ENCODE assay signal across 21 mouse cellular contexts in the genomic region with DNA sequence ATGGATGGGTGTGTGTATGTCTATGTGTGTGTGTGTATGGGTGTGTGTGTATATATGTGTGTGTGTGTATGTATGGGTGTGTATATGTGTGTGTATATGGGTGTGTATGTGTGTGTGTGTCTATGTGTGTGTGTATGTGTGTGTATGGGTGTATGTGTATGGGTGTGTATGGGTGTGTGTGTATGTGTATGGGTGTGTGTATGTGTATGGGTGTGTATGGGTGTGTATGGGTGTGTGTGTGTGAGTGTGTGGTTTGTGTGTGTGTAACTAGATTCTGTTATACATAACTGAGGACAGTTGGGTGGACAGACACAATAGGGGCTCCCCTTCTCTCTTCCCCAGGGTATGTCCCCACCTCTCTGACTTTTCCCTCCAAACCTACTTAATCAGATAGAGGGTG. TPM values are rescaled to one million over a fixed set of nuclear protein-coding genes. Genes with fewer than 3 reads are reported as not detected.
A peak's percentile ranks its signal among the peaks of the same experiment; 100 is the strongest.
DNase-seq lines count a peak whose midpoint lies in the region; ATAC-seq lines count a peak whose summit lies in the region.
"Had no signal": no experiment of that assay in that cellular context is flagged by ENCODE, and none has a peak within 500 bp of the region (broad histone marks: within the 10 kb centered on the region; RNA-seq: fewer than 3 reads in every experiment).

No protein-coding gene starts in this region.

- DNase-seq in embryonic facial prominence, embryonic 11.5 days (ENCODE audit: low spot score) = no peak
- DNase-seq in embryonic facial prominence, embryonic 10.5 days (ENCODE audit: low spot score) = no peak
- DNase-seq in liver, embryonic 13.5 days = no peak
- no peak for DNase-seq in liver
- DNase-seq in layer of hippocampus, postnatal 36 days = no peak
- DNase-seq: adrenal gland, adult 8-10 months; B cell, adult 2 months; cerebellum, adult 11 months; cerebellum, adult 8-10 months; cerebellum, postnatal 14 days; embryo, embryonic 11 days; gastrocnemius, postnatal 10 days; heart, postnatal 36 days had no signal

- no peak overlapping the region for H3K9ac ChIP-seq in embryonic facial prominence, embryonic 11.5 days (replicated peaks; ENCODE audit: low read length)
- H3K9ac ChIP-seq in liver, embryonic 13.5 days = no peak overlapping the region
- H3K9ac ChIP-seq in liver, embryonic 16.5 days (ENCODE audit: low read depth, low read length) = no peak overlapping the region
- H3K9ac ChIP-seq: forebrain, embryonic 12.5 days; heart, embryonic 13.5 days; hindbrain, embryonic 15.5 days had no signal

- 0 out of 2 replicates have a peak, but pooled peaks have one; percentile 19 for ATAC-seq in embryonic facial prominence, embryonic 11.5 days (replicated peaks; ENCODE audit: insufficient number of reproducible peaks, low FRiP score, low TSS enrichment, low read depth)
- peak; percentile 65 for ATAC-seq in liver, embryonic 13.5 days (ENCODE audit: low read depth)
- peak; percentile 39; the same call in 1 of the 2 replicates for ATAC-seq in erythroblast, adult 5-6 weeks (replicated peaks; ENCODE audit: low FRiP score, poor library complexity, severe bottlenecking)
- ATAC-seq in liver, embryonic 16.5 days (ENCODE audit: low read depth) = peak; percentile 56
- ATAC-seq: CD4-positive, CD25-positive, alpha-beta regulatory T cell, adult 4 months; forebrain, embryonic 16.5 days had no signal

- no peak overlapping the region for H3K4me3 ChIP-seq in embryonic facial prominence, embryonic 11.5 days (ENCODE audit: low read depth, low read length)
- no peak overlapping the region for H3K4me3 ChIP-seq in embryonic facial prominence, embryonic 10.5 days
- H3K4me3 ChIP-seq in liver, embryonic 13.5 days (replicated peaks) = no peak overlapping the region
- no peak overlapping the region for H3K4me3 ChIP-seq in liver, embryonic 16.5 days (ENCODE audit: low read depth, low read length)
- H3K4me3 ChIP-seq: forebrain, embryonic 12.5 days; heart, embryonic 13.5 days; hindbrain, embryonic 15.5 days had no signal

- no peaks in the 10 kb centered on the region for H3K36me3 ChIP-seq in embryonic facial prominence, embryonic 11.5 days (replicated peaks; ENCODE audit: control insufficient read depth, insufficient read depth, low read depth, low read length)
- no peaks in the 10 kb centered on the region for H3K36me3 ChIP-seq in embryonic facial prominence, embryonic 10.5 days (replicated peaks)
- H3K36me3 ChIP-seq in liver, embryonic 13.5 days = no peaks in the 10 kb centered on the region
- no peaks in the 10 kb centered on the region for H3K36me3 ChIP-seq in liver, embryonic 16.5 days (ENCODE audit: control insufficient read depth, insufficient read depth)
- H3K36me3 ChIP-seq: forebrain, embryonic 12.5 days; G1E; heart, embryonic 13.5 days; hindbrain, embryonic 15.5 days had no signal

- no peaks in the 10 kb centered on the region for H3K9me3 ChIP-seq in embryonic facial prominence, embryonic 11.5 days (replicated peaks; ENCODE audit: control insufficient read depth, low read length)
- no peaks in the 10 kb centered on the region for H3K9me3 ChIP-seq in embryonic facial prominence, embryonic 10.5 days
- no peaks in the 10 kb centered on the region for H3K9me3 ChIP-seq in liver, embryonic 13.5 days (replicated peaks)
- no peaks in the 10 kb centered on the region for H3K9me3 ChIP-seq in liver, embryonic 16.5 days (replicated peaks; ENCODE audit: control insufficient read depth, low read length)
- H3K9me3 ChIP-seq: forebrain, embryonic 12.5 days; G1E; heart, embryonic 13.5 days; hindbrain, embryonic 15.5 days had no signal

- H3K4me1 ChIP-seq in embryonic facial prominence, embryonic 11.5 days (ENCODE audit: control insufficient read depth, insufficient read depth, low read length) = no peaks in the 10 kb centered on the region
- H3K4me1 ChIP-seq in embryonic facial prominence, embryonic 10.5 days = peaks cover 9% of the 10 kb centered on the region
- H3K4me1 ChIP-seq in liver, embryonic 13.5 days (replicated peaks) = peaks cover 33% of the 10 kb centered on the region
- H3K4me1 ChIP-seq in liver, embryonic 16.5 days (ENCODE audit: control insufficient read depth, low read depth, low read length) = peaks cover 10% of the 10 kb centered on the region

- H3K4me2 ChIP-seq in embryonic facial prominence, embryonic 11.5 days (ENCODE audit: low read depth, low read length) = no peak overlapping the region
- peak overlapping the region; percentile 14; the same call in 1 of the 2 replicates for H3K4me2 ChIP-seq in liver, embryonic 13.5 days
- no peak overlapping the region for H3K4me2 ChIP-seq in liver, embryonic 16.5 days (ENCODE audit: low read depth, low read length)
- H3K4me2 ChIP-seq: forebrain, embryonic 12.5 days; heart, embryonic 13.5 days; hindbrain, embryonic 15.5 days had no signal

- peaks cover 3% of the 10 kb centered on the region; the same call in 1 of the 2 replicates for H3K27me3 ChIP-seq in embryonic facial prominence, embryonic 11.5 days (ENCODE audit: control insufficient read depth, insufficient read depth, low read length)
- H3K27me3 ChIP-seq in embryonic facial prominence, embryonic 10.5 days (replicated peaks; ENCODE audit: low read depth, poor library complexity, severe bottlenecking) = peaks cover 27% of the 10 kb centered on the region
- peaks cover 56% of the 10 kb centered on the region for H3K27me3 ChIP-seq in liver, embryonic 13.5 days
- peaks cover 4% of the 10 kb centered on the region for H3K27me3 ChIP-seq in liver, embryonic 16.5 days (ENCODE audit: control insufficient read depth, insufficient read depth, low read depth, low read length)
- H3K27me3 ChIP-seq: hindbrain, embryonic 15.5 days had no signal

- no peak overlapping the region for H3K27ac ChIP-seq in embryonic facial prominence, embryonic 11.5 days (replicated peaks; ENCODE audit: low read depth, low read length)
- H3K27ac ChIP-seq in embryonic facial prominence, embryonic 10.5 days (replicated peaks) = no peak overlapping the region
- H3K27ac ChIP-seq in liver, embryonic 13.5 days = no peak overlapping the region
- no peak overlapping the region for H3K27ac ChIP-seq in liver, embryonic 16.5 days (ENCODE audit: low read length)
- H3K27ac ChIP-seq: heart, embryonic 13.5 days; hindbrain, embryonic 15.5 days had no signal

RNA-seq across cellular contexts. Expression of gene Fbxo2, which starts 34.0 kb away (rescaled TPM):
- polyA plus RNA-seq in embryonic facial prominence, embryonic 11.5 days (2014; fragmentation: Nextera tagmentation; extraction: Ambion mirVana) = 1.5 and 1.9 TPM in 2 replicates
- polyA plus RNA-seq in embryonic facial prominence, embryonic 10.5 days (2016; fragmentation: Nextera tagmentation; extraction: Ambion mirVana) = 0.82 and 1.1 TPM in 2 replicates
- polyA plus RNA-seq in liver, embryonic 13.5 days (2015; fragmentation: Nextera tagmentation; extraction: Ambion mirVana) = 0.22 and 0.36 TPM in 2 replicates
- not detected in 2 replicates for total RNA-seq in erythroblast, adult 5-6 weeks (2015; ENCODE audit: low replicate concordance)
- total RNA-seq in erythroblast, adult 5-6 weeks (2017; ENCODE audit: low replicate concordance) = not detected in 2 replicates
- polyA plus RNA-seq in liver, embryonic 16.5 days (2015; fragmentation: Nextera tagmentation; extraction: Ambion mirVana) = not detected in 2 replicates
- total RNA-seq in layer of hippocampus, postnatal 36 days (2021) = 100 to 1,000 TPM in 1 of 2 experiments, 10 to 100 TPM in 1; 91.4 to 102 TPM
- polyA plus RNA-seq: CD4-positive, CD25-positive, alpha-beta regulatory T cell, adult 4 months had no signal

RNA-seq across cellular contexts. Expression of gene Fbxo44, which starts 34.1 kb away (rescaled TPM):
- 24.0 and 25.1 TPM in 2 replicates for polyA plus RNA-seq in embryonic facial prominence, embryonic 11.5 days (2014; fragmentation: Nextera tagmentation; extraction: Ambion mirVana)
- polyA plus RNA-seq in embryonic facial prominence, embryonic 10.5 days (2016; fragmentation: Nextera tagmentation; extraction: Ambion mirVana) = 18.0 and 21.3 TPM in 2 replicates
- polyA plus RNA-seq in liver, embryonic 13.5 days (2015; fragmentation: Nextera tagmentation; extraction: Ambion mirVana) = 0.93 and 1.0 TPM in 2 replicates
- not detected in 2 replicates for total RNA-seq in erythroblast, adult 5-6 weeks (2015; ENCODE audit: low replicate concordance)
- total RNA-seq in erythroblast, adult 5-6 weeks (2017; ENCODE audit: low replicate concordance) = 0.43 TPM in 1 of 2 replicates, not detected in the other
- polyA plus RNA-seq in liver, embryonic 16.5 days (2015; fragmentation: Nextera tagmentation; extraction: Ambion mirVana) = 0.63 and 0.71 TPM in 2 replicates
- total RNA-seq in layer of hippocampus, postnatal 36 days (2021) = 100 to 1,000 TPM; 132 to 136 TPM

RNA-seq across cellular contexts. Expression of gene Fbxo6, which starts 42.5 kb away (rescaled TPM):
- 9.8 and 11.3 TPM in 2 replicates for polyA plus RNA-seq in embryonic facial prominence, embryonic 11.5 days (2014; fragmentation: Nextera tagmentation; extraction: Ambion mirVana)
- 8.3 and 10.6 TPM in 2 replicates for polyA plus RNA-seq in embryonic facial prominence, embryonic 10.5 days (2016; fragmentation: Nextera tagmentation; extraction: Ambion mirVana)
- 16.5 and 16.9 TPM in 2 replicates for polyA plus RNA-seq in liver, embryonic 13.5 days (2015; fragmentation: Nextera tagmentation; extraction: Ambion mirVana)
- 2.7 and 3.3 TPM in 2 replicates for total RNA-seq in erythroblast, adult 5-6 weeks (2015; ENCODE audit: low replicate concordance)
- 1.3 and 2.8 TPM in 2 replicates for total RNA-seq in erythroblast, adult 5-6 weeks (2017; ENCODE audit: low replicate concordance)
- 10.6 and 11.4 TPM in 2 replicates for polyA plus RNA-seq in liver, embryonic 16.5 days (2015; fragmentation: Nextera tagmentation; extraction: Ambion mirVana)
- total RNA-seq in layer of hippocampus, postnatal 36 days (2021) = 10 to 100 TPM; 28.5 to 29.1 TPM
